Mouse (Mus musculus): Measurements from ENCODE around the gene Gm11492.

DNA sequence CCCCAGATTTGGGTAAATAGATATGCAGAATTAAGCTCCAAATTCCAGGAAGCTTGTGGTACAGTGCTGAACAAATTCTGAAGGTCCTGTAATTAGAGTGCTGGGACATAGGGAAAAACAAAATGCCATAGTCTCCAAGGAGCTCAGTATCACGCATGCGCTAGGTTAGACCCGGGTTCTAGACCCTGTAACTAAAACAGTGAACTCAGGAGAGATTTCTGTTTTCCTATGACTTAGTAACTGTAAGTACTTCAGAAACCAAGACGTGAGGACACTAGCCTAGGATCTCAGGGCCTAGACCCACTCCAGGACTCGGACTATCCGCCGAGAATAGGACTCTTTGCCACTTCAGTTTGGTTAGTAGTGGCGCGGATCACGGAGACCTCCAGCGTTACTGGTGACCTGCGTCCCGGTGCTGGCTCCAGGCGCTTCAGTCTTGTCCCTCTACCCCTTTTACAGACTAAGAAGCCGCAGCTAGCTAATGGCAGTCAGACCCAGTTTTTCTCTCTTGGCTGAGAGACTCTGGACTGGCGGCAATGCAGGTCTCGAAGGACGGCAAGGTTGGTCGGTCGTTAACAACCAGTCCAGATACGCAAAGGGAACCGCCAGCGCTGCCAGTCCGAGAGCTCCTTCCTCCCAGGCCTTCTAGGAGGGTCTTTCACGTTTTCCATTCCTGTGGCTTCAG is 24.5 kb downstream of the Gm11492 start:
- TF ChIP-seq POLR2A (IDR thresholded peaks at IDR 0.05; ENCODE audit: low read depth, low read length) (no peak; the same call in 1 of the 2 replicates), CTCF (IDR thresholded peaks at IDR 0.05; ENCODE audit: borderline replicate concordance, insufficient read depth, low read length) (no peak)

Data from embryonic fibroblast, embryonic 13.5 days (primary cell).